Mouse (Mus musculus): ENCODE measurements around the gene Ssc4d.

The Ssc4d gene

DNA sequence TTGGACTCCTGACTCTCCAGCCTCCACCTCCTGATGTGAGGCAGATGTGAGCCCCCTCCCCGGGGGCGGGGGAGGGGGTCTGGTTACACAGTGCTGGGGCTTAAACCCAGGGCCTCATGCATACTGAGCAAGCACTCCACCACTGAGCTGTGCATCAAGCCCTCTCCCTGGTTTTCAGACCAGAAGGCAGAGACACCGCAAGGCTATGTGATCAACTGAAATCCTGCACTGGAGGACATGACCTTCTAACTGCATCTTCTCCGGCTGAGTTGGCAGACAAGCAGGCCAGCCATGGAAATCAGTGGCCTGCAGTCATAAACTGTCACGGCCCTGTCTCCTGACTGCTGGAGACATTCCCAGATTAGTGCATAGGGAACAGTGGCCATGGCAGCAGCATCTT, 33.7 kb downstream of the Ssc4d start:
- DNase-seq (ENCODE audit: low spot score in 2 of 2) = no peak

DNA sequence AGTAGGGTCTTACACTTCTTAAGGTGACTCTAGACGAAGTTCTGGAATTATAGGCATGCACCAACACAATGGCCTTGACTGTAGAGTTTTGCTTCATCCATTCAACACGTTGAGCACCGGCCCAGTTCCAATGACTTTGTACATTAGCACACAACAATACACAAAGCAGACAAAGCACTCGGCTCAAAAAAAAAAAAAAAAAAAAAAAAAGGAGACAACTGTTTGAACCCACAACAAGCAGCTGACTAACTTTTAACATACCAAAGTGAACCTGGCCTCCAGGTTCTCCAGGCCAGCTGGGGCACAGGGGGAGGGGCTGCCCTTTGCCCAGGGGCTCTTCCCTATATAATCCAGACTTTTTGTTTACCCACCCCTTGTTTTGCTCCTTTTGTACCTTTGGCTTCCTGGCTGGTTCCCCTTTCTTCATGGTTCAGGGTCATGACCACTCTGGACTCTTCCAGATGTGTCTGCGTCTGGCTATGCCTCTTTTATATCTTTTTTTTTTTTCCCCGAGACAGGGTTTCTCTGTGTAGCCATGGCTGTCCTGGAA, 38.6 kb downstream of the Ssc4d start:
- DNase-seq (ENCODE audit: low spot score in 2 of 2) = no peak

DNA sequence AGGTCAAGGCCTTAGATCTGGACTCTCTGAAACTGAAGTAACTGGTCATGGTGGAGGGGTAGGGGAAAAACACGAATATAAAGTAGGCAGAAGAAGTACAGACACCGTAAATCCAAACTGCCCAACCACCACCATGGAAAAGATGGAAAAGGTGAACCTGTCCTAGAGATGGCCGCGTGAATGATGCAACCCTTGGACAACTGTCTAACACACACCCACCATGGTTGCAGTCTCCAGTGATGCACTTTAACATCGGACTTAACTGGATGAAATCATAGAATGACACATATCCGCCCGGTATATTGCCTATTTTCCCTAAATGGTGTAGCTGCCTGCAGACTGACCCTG, 39.2 kb downstream of the Ssc4d start:
- DNase-seq (ENCODE audit: low spot score in 2 of 2) = no peak

DNA sequence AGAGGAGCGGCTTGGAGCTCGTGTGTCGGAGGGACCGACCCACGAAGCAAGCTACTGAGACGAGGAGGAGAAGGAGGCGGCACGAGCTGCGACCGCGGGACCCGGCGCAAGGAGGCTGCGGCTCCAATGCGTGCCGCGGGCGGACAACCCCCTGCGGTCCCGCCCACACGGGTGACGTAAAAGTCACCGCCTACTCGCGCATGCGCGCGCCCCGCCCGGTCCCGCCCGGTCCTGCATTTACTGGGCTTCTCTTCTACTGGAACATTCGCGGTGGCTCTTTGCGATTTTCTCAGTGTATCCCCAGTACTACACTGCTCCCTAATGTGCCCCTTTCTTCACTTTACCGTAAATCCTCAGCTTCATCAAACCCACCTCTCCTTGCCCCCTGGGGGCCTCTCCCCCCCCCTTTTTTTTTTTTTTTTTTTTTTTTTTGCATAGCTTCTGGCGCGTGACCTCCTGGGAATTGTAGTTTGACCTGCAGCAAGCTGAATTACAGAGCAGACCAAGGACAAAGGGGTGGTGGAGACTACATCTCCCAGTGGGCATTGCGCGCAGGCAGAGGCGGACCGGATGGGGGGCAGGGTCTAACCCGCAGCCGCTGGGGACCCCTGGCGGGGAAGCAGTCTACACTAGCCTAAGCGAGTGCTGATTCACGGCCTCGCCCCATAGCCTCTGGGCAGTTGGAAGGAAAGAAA, 39.7 kb downstream of the Ssc4d start, which contains the start of gene Ywhag:
TSS of gene Ywhag (minus strand) at position 136 of the 695 bp plus-strand sequence.
- peak; percentile 96 for DNase-seq (ENCODE audit: low spot score in 2 of 2)

DNA sequence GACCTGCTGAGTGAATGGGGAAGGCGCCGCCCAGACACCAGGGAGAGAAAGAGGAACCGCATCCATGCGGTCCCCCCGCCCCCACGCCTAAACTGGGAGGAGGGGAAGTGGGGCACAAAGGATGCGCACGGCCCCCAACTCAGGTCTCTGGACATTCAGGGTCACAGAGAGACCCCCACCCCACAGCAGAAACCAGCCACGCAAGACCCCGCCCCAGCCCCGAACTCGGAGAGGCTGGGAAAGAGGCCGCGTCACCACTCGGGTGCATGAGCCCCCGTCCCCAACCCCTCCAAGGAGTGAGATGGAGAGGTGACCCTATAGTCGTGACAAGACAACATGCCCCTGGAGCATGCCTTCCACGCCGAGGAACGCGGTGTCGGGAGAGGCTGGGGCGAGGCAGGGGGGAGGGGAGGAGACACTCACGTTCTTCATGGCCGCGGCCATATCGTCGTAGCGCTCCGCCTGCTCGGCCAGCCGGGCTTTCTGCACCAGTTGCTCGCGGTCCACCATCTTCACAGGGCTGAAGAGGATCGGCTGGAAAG, 40.4 kb downstream of the Ssc4d start:
- DNase-seq (ENCODE audit: low spot score in 2 of 2) = no peak

DNA sequence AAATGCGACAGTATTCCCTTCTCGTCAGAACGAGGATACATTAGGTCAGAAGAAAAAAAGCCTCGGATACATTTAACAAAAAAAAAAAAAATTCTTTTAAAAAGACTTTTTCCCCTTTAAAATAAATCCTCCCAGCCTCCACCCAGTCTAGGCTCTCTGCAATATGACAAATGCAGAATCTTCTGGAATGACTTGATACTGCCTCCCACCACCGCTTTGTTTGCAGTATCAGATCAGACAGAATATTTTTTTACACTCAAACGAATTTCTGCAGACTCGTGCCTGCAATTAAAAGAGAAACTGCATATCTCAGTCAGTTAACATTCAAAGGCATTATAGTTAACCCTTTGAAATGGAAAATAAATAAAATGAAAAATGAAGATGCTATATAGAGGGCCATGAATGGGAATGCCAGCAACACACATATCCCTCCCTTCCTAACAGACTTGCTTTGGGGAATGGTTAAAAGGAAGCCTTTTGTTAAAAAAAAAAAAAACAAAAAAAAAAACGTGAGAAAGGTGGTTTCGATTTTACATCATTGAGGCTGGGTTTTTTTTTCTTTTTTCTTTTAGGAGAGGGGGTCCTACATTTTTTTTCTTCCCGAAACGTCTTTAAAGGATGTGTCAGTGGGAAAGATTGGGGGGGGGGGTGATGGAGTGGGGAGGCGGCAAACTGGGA, 41.0 kb downstream of the Ssc4d start:
- no peak for DNase-seq (ENCODE audit: low spot score in 2 of 2)

DNA sequence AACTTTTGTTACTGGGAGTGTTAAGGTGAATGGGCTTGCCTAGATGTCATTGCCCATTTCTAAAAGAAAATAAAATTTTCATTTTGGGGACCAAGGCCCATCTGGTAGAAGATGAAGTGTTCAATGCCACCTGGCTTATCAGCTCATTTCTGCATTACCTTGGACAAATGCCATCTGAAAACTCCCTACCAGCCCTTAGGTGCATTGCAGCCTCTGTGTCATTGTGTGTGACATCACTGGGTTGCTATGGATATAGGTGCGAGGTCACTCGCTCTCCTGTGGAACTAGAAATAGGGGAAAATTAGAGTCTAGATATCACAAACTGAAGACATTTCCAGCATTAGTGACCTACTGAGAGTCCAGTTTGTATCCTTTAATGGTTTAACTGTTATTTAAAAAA, 42.0 kb downstream of the Ssc4d start:
- DNase-seq (ENCODE audit: low spot score in 2 of 2) = no peak

DNA sequence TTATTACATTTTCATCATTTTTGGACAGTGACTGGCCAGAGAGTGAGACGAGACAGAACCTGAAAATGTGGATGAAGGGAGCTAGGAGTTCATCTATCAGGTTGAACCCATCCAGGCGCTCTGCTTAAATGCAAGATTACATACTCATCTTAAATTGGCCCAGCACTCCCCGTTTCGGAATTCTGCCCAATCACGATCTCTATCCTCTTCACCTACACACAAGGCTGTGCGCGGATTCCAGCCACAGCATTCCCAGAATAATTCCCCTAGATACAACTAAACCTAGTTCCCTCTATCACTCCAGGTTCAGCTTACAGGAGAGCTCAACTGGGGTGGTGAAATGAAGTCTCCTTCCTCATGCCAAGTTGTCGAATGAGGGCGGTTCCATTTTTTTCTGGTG, 42.8 kb downstream of the Ssc4d start:
- DNase-seq (ENCODE audit: low spot score in 2 of 2) = no peak

DNA sequence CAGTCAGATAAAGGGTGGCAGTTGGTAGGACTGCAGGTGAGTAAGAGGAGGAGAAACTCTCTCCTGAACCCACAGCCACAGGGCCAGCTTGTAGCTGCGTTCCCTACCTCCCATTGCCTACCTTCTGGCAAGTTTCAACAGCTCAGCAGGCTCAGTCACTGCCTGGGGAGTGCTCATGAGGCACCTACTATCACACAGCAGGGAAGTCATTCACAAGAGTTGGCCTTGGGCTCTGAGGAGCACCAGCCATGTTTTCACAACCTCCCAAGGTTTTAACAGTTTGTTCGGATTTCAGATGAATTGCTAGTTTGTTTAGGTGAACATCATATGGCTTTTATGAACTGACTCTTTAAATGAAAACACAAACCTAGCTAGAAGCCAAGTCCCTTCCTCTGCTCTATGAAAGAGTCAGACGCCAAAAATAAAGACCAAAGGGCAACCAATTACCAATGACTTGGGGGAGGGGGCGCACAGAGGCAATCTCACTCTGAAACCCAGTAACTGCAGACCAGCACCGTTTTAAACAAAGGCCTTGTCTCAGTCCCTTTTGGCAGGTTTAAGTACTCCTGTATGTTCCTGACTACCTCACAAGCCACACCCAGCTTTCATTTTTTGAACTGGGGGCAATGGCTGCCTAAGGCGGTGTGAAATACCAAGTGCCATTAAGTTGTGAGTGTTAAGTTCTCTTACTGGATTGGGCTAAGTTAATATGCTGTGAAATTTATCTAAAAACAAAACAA, 44.5 kb downstream of the Ssc4d start:
- DNase-seq (ENCODE audit: low spot score in 2 of 2) = no peak

DNA sequence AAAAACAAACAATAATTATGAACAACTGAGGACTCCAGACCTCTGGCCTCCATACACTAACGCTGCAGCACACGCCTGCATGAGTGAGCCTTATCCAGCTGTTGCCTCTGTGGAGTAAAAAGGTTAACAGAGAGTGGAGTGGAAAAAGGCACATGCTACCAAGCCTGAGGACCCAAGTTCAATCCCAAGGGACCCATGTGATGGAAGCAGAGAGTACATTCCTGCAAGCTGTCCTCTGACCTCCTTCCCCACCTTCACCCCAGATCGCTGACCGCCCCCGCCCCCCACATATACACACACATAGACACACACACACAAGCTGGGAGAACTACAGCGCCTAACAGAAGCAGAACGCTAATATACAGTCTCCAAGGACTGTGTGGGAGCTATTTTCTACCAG, 50.4 kb downstream of the Ssc4d start:
- DNase-seq (ENCODE audit: low spot score in 2 of 2) = no peak

DNA sequence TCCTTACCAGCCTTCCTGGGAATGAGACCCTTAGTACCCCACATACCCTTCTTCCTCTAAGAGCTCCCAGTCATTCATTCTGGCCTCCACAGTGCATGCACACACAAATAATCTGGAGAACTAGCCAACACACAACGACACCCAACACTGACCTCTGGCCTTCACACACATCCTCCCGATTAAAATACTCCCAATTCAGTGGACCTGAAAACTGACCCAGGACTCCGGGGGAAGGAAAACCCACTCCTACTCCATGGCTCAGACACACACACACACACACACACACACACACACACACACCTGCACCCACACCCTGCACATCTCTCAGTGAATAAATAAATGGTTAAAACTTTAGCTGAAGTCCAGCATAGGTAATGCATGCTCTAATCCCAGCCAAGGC, 54.4 kb downstream of the Ssc4d start:
- no peak for DNase-seq (ENCODE audit: low spot score in 2 of 2)

DNA sequence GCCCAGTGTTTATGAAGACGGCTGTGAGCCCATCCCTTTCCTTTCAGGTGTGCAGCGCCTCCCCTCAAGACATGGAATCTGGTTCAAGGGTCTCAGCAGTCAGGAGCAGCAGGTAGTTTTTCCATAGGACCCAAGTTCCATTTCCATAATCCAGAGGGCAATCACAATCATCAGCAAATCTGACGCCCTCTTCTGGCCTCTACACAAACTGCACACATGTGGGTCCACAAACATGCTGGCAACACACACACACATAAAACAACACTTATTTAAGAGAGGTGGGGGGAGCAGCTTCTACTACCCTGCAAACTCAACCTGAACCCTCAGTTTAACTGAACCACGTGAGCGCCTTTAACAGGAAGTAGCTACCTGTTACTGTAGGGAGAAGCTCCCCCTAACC, 55.7 kb downstream of the Ssc4d start:
- DNase-seq (ENCODE audit: low spot score in 2 of 2) = no peak

DNA sequence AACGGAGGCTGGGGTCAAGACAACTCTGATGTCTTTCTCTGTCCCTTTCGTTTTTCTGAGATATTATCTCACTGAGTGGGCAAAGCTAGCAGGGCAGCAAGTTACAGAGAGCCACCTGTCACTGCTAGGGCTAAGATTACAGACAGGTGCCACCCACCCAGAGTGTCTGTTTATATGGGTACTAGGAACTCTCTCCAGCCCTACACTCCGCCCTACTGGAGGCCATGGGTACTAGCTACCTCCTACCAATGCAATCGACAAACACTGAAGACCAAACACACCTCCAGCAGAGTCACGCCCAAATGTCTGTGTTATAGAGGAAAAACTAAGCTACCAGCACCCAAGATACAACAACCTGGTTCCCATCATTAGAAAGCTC, 56.3 kb downstream of the Ssc4d start:
- no peak for DNase-seq (ENCODE audit: low spot score in 2 of 2)

DNA sequence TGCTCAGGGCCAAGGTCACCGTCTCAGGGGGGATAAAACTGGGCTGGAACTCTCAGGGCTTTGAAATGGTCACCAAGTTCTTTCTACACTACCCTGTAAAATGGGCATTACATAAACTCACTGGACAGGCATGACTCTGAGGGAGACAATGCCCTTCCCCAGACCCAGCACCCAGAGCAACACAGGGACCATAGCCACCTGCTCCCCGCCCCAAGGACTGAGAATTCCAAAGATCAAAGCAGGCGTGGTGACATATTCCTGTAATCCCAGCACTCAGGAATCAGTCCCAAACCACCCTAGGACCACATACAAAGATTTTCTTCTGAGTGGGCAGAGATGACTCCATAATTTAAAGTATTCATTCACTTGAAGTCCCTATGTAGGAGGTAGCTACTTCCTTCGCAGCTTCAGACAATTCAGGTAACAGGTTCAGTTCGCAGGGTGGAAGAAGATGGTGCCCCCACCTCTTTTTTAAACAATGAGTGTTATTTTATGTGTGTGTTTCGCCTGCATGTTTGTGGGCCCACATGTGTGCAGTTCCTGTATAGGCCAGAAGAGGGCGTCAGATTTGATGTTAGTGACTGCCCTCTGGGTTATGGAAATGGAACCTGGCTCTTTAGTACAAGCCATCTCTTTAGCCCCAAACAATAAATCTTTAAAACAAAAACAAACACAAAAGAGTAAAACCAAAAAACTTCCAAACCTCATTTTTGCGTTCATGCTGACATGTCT, 56.8 kb downstream of the Ssc4d start:
- DNase-seq (ENCODE audit: low spot score in 2 of 2) = no peak

DNA sequence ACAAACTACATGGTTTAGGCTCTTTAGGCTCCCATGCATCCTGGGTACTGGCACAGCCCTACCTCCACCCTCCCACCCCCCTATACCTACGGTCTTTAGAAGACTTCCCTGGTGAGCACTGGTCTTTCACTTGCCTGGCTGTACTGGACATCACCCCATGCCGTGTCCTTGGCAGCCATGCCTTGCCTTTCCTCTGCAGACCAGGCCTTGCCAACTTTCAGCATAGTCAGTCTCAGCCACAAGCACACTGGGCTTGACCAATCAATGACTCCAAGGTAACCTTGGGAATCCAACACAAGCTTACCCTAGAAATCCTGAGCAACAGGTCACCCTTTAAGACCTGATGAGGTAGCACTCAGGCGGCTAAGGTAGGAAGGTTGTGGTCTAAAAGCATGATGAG, 57.7 kb downstream of the Ssc4d start:
- no peak for DNase-seq (ENCODE audit: low spot score in 2 of 2)

DNA sequence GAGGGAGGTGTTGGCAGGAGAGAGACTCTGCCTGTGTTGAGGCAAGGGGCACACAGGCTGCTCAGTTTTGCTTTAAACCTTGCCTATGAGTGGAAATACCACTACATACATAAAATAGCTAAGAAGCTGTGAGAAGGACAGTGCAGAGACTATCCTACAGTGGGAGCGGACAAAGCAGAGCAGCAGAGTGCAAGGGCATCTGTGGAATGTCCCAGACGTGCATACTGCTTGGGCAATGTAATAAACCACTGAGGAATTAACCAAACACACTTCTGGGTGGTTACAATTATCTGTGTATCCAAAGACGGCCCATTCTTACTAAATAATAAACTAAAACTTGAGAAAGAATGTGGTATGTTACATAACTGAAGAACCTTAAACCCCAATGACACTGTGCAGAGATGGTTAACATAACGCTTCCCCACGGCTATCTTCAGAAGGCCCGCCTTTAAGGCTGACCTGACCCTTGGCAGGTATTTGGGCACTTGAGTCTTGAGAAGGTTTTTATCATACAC, 58.2 kb downstream of the Ssc4d start:
- no peak for DNase-seq (ENCODE audit: low spot score in 2 of 2)

DNA sequence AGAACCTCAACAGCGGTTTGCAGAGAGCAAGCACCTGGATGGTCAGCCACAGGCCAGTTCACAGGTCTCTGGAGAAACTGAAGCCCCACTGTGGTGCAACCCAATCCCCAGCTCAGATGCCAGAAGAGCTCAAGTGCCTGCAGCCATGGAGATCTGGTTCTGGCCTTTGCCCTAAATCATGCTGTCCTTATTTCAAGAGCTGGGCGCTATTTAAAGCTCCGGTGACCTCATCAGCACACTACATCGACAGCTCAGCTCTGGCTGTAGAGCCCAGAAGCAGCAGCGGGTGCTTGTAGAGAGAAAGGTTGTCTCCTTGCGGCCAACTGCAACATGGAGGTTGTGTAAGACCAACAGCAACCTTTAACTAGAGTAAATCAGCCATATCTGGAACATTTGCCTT, 60.2 kb downstream of the Ssc4d start:
- DNase-seq (ENCODE audit: low spot score in 2 of 2) = no peak

DNA sequence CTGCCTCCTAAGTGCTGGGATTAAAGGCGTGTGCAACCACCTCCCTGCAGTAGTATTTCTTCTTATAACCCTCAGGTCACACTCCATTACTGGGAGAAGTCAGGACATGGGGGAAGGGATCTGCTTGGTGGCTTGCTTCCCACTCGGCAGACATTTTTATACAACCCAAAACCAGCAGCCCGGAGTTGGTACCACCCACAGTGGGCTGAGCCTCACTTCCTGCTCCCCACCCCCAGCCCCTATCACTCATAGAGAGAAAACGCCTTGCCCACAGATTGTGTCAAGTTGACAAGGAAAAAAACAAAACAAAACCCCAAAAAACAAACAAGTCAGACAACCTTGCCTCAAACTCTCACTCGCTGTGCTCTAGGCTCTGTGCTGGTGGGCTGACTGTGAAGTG, 61.1 kb downstream of the Ssc4d start:
- no peak for DNase-seq (ENCODE audit: low spot score in 2 of 2)

DNA sequence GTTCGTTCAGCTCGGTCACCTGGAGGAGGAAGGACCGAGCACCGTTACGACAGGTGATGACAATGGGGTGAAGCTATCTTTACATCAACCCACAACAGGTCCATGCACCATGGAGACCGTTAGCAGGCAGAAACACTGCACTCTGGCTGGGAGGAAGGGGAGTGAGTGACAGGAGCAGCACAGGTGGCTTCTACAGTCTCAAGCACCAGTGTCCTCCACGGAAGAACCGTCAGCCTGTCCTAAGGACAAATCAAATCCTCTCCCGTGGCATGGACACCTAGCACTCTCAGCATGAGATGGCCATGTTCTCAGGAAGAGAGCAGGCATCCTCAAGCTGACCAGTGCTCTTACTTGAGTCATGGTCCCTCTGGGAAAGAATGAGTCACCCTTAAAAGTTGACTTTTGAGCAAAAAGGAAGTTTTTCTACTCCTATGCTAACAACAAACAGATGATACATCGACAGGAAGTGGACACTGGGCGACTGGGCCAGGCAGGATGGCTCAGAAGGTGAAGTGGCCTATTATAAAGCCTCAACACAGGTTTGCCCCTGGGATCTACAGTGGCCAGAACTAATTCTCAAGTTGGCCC, 62.6 kb downstream of the Ssc4d start:
- no peak for DNase-seq (ENCODE audit: low spot score in 2 of 2)

DNA sequence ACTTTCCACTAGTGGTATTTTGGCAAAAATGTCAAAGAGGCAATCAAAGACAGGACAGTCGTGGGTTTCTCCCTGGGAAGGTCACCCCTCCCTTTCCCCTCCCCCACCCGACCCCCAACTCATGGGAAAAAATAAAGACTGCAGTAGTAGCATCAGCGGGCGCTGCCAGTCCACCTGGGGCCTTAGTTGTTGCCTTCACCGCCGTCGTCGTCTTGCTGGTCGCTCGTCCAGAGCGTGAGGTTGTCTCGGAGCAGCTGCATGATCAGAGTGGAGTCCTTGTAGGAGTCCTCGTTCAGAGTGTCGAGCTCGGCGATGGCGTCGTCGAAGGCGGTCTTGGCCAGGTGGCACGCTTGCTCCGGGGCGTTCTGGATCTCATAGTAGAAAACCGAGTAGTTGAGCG, 63.5 kb downstream of the Ssc4d start:
- DNase-seq (ENCODE audit: low spot score in 2 of 2) = no peak
